Mouse (Mus musculus) neural tube, embryonic 11.5 days (tissue): ENCODE measurements around the gene Tns1. TPM values are rescaled to one million over a fixed set of nuclear protein-coding genes. Genes with fewer than 3 reads are reported as not detected.

Source experiments
- ATAC-seq: fragments of 200-750 bp; cut with Nextera tagmentation; 2 replicates; pipeline ENCODE4 v1.8.0; 2017; ENCODE audit warnings: moderate number of reproducible peaks, mild to moderate bottlenecking, moderate TSS enrichment, moderate library complexity; ENCODE audit not compliant: insufficient read depth, low FRiP score, low TSS enrichment
- DNase-seq: peaks from one replicate; pipeline ENCODE4 v3.0.0-alpha.2; 2015; ENCODE audit warnings: low spot score
- H3K27ac ChIP-seq: fragments of 300-500 bp; sonication (generic); 2 replicates; pipeline ENCODE4 v1.5.1; 2014; ENCODE audit warnings: low read depth, mild to moderate bottlenecking, low read length
- H3K27me3 ChIP-seq: fragments of 300-500 bp; sonication (generic); 2 replicates; pipeline ENCODE4 v1.6.1; 2014; ENCODE audit warnings: mild to moderate bottlenecking, low read length, mixed read lengths; ENCODE audit not compliant: control insufficient read depth, insufficient read depth
- H3K36me3 ChIP-seq: fragments of 300-500 bp; sonication (generic); 2 replicates; pipeline ENCODE4 v1.6.1; 2014; ENCODE audit warnings: mild to moderate bottlenecking, low read length, moderate library complexity, mixed read lengths; ENCODE audit not compliant: control insufficient read depth, insufficient read depth
- H3K4me1 ChIP-seq: fragments of 300-500 bp; sonication (generic); 2 replicates; pipeline ENCODE4 v1.6.1; 2014; ENCODE audit warnings: low read length, mixed read lengths; ENCODE audit not compliant: control insufficient read depth, insufficient read depth
- H3K4me2 ChIP-seq: fragments of 300-500 bp; sonication (generic); 2 replicates; pipeline ENCODE4 v1.6.1; 2014; ENCODE audit warnings: low read depth, mild to moderate bottlenecking, moderate library complexity
- H3K4me3 ChIP-seq: fragments of 300-500 bp; sonication (generic); 2 replicates; pipeline ENCODE4 v1.5.1; 2014; ENCODE audit warnings: low read depth, low read length
- H3K9ac ChIP-seq: fragments of 300-500 bp; sonication (generic); 2 replicates; pipeline ENCODE4 v1.6.1; 2014; ENCODE audit warnings: mild to moderate bottlenecking, low read length
- H3K9me3 ChIP-seq: fragments of 300-500 bp; sonication (generic); 2 replicates; pipeline ENCODE4 v1.6.1; 2016; ENCODE audit warnings: low read length; ENCODE audit not compliant: control insufficient read depth
- WGBS: fragments of 180-500 bp; shearing (Covaris S2); extraction: QIAGEN DNeasy Blood & Tissue Kit; methylation state at CpG from one replicate; pipeline ENCODE4 v1.1.7; 2014; 5-methylcytosine and 5-hydroxymethylcytosine counted together
- polyA plus RNA-seq: library from polyadenylated mRNA; unstranded; fragments of >200 nt; fragmentation: Nextera tagmentation; extraction: Ambion mirVana; gene quantifications from 2 replicates; pipeline ENCODE4 v1.2.1, GENCODE M21; 2014

Tns1 gene
- polyA plus RNA-seq, 1 experiment from 2014 or later = 17.9 TPM

GRCm38 (mm10) chr1:73952598-73952997 is 171.7 kb downstream of the Tns1 start:
- DNase-seq = no peak

GRCm38 (mm10) chr1:73951178-73951577 is 173.1 kb downstream of the Tns1 start:
- Histone ChIP-seq H3K9ac (no peak overlapping the region), H3K9me3 (no peaks in the 10 kb centered on the region), H3K4me2 (no peak overlapping the region), H3K27ac (no peak overlapping the region), H3K36me3 (no peaks in the 10 kb centered on the region), H3K4me1 (0 out of 2 replicates have a peak, but pooled peaks cover 3% of the 10 kb centered on the region), H3K4me3 (no peak overlapping the region), H3K27me3 (no peaks in the 10 kb centered on the region)
- 86% methylated on average over 3 of the region's 3 CpGs for WGBS
- ATAC-seq (no peak), DNase-seq (no peak)

More at GRCm38 (mm10) chr1:73952598-73952997, 171.7 kb downstream of the Tns1 start:
- Histone ChIP-seq H3K9me3 (no peaks in the 10 kb centered on the region), H3K9ac (no peak overlapping the region), H3K27me3 (no peaks in the 10 kb centered on the region), H3K4me1 (0 out of 2 replicates have a peak, but pooled peaks cover 3% of the 10 kb centered on the region), H3K27ac (no peak overlapping the region), H3K36me3 (no peaks in the 10 kb centered on the region), H3K4me2 (no peak overlapping the region), H3K4me3 (no peak overlapping the region)
- 83% methylated on average over 10 of the region's 10 CpGs for WGBS
- no peak for ATAC-seq

GRCm38 (mm10) chr1:73948757-73949156 is 175.5 kb downstream of the Tns1 start:
- no peak overlapping the region for H3K4me3 ChIP-seq
- no peaks in the 10 kb centered on the region for H3K36me3 ChIP-seq
- H3K27me3 ChIP-seq = no peaks in the 10 kb centered on the region
- H3K4me1 ChIP-seq = no peaks in the 10 kb centered on the region
- no peak for DNase-seq
- H3K9me3 ChIP-seq = no peaks in the 10 kb centered on the region
- no peak overlapping the region for H3K9ac ChIP-seq
- no peak overlapping the region for H3K27ac ChIP-seq
- no peak for ATAC-seq
- H3K4me2 ChIP-seq = no peak overlapping the region
- WGBS = 79% methylated on average over 5 of the region's 5 CpGs

- Histone ChIP-seq H3K27ac (no peak overlapping the region), H3K4me1 (no peaks in the 10 kb centered on the region), H3K4me3 (no peak overlapping the region), H3K27me3 (no peaks in the 10 kb centered on the region), H3K4me2 (no peak overlapping the region), H3K9me3 (no peaks in the 10 kb centered on the region), H3K36me3 (no peaks in the 10 kb centered on the region), H3K9ac (no peak overlapping the region)
- 87% methylated on average over 15 of the region's 15 CpGs for WGBS
- DNase-seq (no peak), ATAC-seq (no peak)
Observed at GRCm38 (mm10) chr1:73947525-73948304, 176.5 kb downstream of the Tns1 start.

- no peak overlapping the region for H3K4me2 ChIP-seq
- H3K4me1 ChIP-seq = no peaks in the 10 kb centered on the region
- H3K27me3 ChIP-seq = no peaks in the 10 kb centered on the region
- H3K36me3 ChIP-seq = no peaks in the 10 kb centered on the region
- H3K9me3 ChIP-seq = no peaks in the 10 kb centered on the region
- no peak overlapping the region for H3K27ac ChIP-seq
- DNase-seq (no peak), ATAC-seq (no peak)
- no peak overlapping the region for H3K4me3 ChIP-seq
- WGBS = 81% methylated on average over 7 of the region's 7 CpGs
- H3K9ac ChIP-seq = no peak overlapping the region
Observed at GRCm38 (mm10) chr1:73946701-73947100, 177.5 kb downstream of the Tns1 start.

- Histone ChIP-seq H3K36me3 (no peaks in the 10 kb centered on the region), H3K9me3 (no peaks in the 10 kb centered on the region), H3K4me2 (no peak overlapping the region), H3K27ac (no peak overlapping the region), H3K4me1 (no peaks in the 10 kb centered on the region), H3K27me3 (no peaks in the 10 kb centered on the region), H3K9ac (no peak overlapping the region), H3K4me3 (no peak overlapping the region)
- WGBS = 75% methylated on average over 3 of the region's 3 CpGs
- no peak for DNase-seq
- ATAC-seq = no peak
Observed at GRCm38 (mm10) chr1:73944393-73944792, 179.9 kb downstream of the Tns1 start.

GRCm38 (mm10) chr1:73943667-73944289 is 180.5 kb downstream of the Tns1 start:
- WGBS = 91% methylated on average over 9 of the region's 9 CpGs
- no peak overlapping the region for H3K9ac ChIP-seq
- no peaks in the 10 kb centered on the region for H3K9me3 ChIP-seq
- no peaks in the 10 kb centered on the region for H3K36me3 ChIP-seq
- no peaks in the 10 kb centered on the region for H3K27me3 ChIP-seq
- no peak overlapping the region for H3K27ac ChIP-seq
- H3K4me2 ChIP-seq = no peak overlapping the region
- no peak for DNase-seq
- H3K4me3 ChIP-seq = no peak overlapping the region
- H3K4me1 ChIP-seq = no peaks in the 10 kb centered on the region
- ATAC-seq = no peak

- H3K4me3 ChIP-seq = no peak overlapping the region
- no peak for ATAC-seq
- no peak overlapping the region for H3K4me2 ChIP-seq
- no peaks in the 10 kb centered on the region for H3K9me3 ChIP-seq
- no peak for DNase-seq
- H3K27me3 ChIP-seq = no peaks in the 10 kb centered on the region
- H3K9ac ChIP-seq = no peak overlapping the region
- H3K27ac ChIP-seq = no peak overlapping the region
- 91% methylated on average over 5 of the region's 5 CpGs for WGBS
- H3K4me1 ChIP-seq = no peaks in the 10 kb centered on the region
- no peaks in the 10 kb centered on the region for H3K36me3 ChIP-seq
Observed at GRCm38 (mm10) chr1:73943255-73943654, 181.0 kb downstream of the Tns1 start.

- 72% methylated on average over 2 of the region's 2 CpGs for WGBS
- no peak overlapping the region for H3K4me3 ChIP-seq
- ATAC-seq (no peak), DNase-seq (no peak)
- no peak overlapping the region for H3K27ac ChIP-seq
- H3K36me3 ChIP-seq = no peaks in the 10 kb centered on the region
- H3K9ac ChIP-seq = no peak overlapping the region
- no peaks in the 10 kb centered on the region for H3K4me1 ChIP-seq
- H3K9me3 ChIP-seq = no peaks in the 10 kb centered on the region
- no peaks in the 10 kb centered on the region for H3K27me3 ChIP-seq
- H3K4me2 ChIP-seq = no peak overlapping the region
Observed at GRCm38 (mm10) chr1:73942243-73942642, 182.0 kb downstream of the Tns1 start.
